Mouse (Mus musculus) forebrain, postnatal 0 days (tissue): ENCODE measurements around the gene Mns1. TPM values are rescaled to one million over a fixed set of nuclear protein-coding genes. Genes with fewer than 3 reads are reported as not detected.

ENCODE experiments used
- ATAC-seq: fragments of 200-750 bp; cut with Nextera tagmentation; 2 replicates; pipeline ENCODE4 v1.8.0; 2017; ENCODE audit warnings: mild to moderate bottlenecking, moderate library complexity
- DNase-seq: peaks from one replicate; pipeline ENCODE4 v3.0.0-alpha.2; 2015
- H3K27ac ChIP-seq: fragments of 300-500 bp; sonication (generic); 2 replicates; pipeline ENCODE4 v1.5.1; 2014; ENCODE audit warnings: low read depth, mild to moderate bottlenecking, antibody characterized with exemption, low read length, moderate library complexity, mixed read lengths
- H3K27me3 ChIP-seq: fragments of 300-500 bp; sonication (generic); 2 replicates; pipeline ENCODE4 v1.6.1; 2014; ENCODE audit warnings: mild to moderate bottlenecking, low read length, mixed read lengths; ENCODE audit not compliant: insufficient read depth
- H3K36me3 ChIP-seq: fragments of 300-500 bp; sonication (generic); 2 replicates; pipeline ENCODE4 v1.6.1; 2014; ENCODE audit warnings: mild to moderate bottlenecking, moderate library complexity; ENCODE audit not compliant: insufficient read depth
- H3K4me1 ChIP-seq: fragments of 300-500 bp; sonication (generic); 2 replicates; pipeline ENCODE4 v1.6.1; 2014; ENCODE audit warnings: antibody characterized with exemption; ENCODE audit not compliant: insufficient read depth
- H3K4me2 ChIP-seq: fragments of 300-500 bp; sonication (generic); 2 replicates; pipeline ENCODE4 v1.6.1; 2014; ENCODE audit warnings: low read depth, mild to moderate bottlenecking, moderate library complexity
- H3K4me3 ChIP-seq: fragments of 300-500 bp; sonication (generic); 2 replicates; pipeline ENCODE4 v1.5.1; 2014; ENCODE audit warnings: low read depth, low read length, mixed read lengths
- H3K9ac ChIP-seq: fragments of 300-500 bp; sonication (generic); 2 replicates; pipeline ENCODE4 v1.6.1; 2014; ENCODE audit warnings: mild to moderate bottlenecking
- H3K9me3 ChIP-seq: fragments of 300-500 bp; sonication (generic); 2 replicates; pipeline ENCODE4 v1.6.1; 2016; ENCODE audit warnings: low read length
- CTCF ChIP-seq: sonication (generic); IDR thresholded peaks from 2 replicates; pipeline ENCODE4 v1.5.1; 2016; ENCODE audit warnings: antibody characterized with exemption, control low read depth, low read depth
- WGBS: fragments of 180-500 bp; shearing (Covaris S2); extraction: QIAGEN DNeasy Blood & Tissue Kit; methylation state at CpG from one replicate; pipeline ENCODE4 v1.1.7; 2014; 5-methylcytosine and 5-hydroxymethylcytosine counted together
- polyA plus RNA-seq: library from polyadenylated mRNA; unstranded; fragments of >200 nt; fragmentation: Nextera tagmentation; extraction: Ambion mirVana; gene quantifications from 2 replicates; pipeline ENCODE4 v1.2.1, GENCODE M21; 2015
- total RNA-seq: library from RNA; depleted of rRNA; stranded (reverse); fragments of >200 nt; gene quantifications from 2 replicates; pipeline ENCODE4 v1.2.3, GENCODE M21; 2014

Mns1 gene
- total and polyA plus RNA-seq, 2 experiments from 2014 or later: 2.8 to 5.6 TPM

DNA sequence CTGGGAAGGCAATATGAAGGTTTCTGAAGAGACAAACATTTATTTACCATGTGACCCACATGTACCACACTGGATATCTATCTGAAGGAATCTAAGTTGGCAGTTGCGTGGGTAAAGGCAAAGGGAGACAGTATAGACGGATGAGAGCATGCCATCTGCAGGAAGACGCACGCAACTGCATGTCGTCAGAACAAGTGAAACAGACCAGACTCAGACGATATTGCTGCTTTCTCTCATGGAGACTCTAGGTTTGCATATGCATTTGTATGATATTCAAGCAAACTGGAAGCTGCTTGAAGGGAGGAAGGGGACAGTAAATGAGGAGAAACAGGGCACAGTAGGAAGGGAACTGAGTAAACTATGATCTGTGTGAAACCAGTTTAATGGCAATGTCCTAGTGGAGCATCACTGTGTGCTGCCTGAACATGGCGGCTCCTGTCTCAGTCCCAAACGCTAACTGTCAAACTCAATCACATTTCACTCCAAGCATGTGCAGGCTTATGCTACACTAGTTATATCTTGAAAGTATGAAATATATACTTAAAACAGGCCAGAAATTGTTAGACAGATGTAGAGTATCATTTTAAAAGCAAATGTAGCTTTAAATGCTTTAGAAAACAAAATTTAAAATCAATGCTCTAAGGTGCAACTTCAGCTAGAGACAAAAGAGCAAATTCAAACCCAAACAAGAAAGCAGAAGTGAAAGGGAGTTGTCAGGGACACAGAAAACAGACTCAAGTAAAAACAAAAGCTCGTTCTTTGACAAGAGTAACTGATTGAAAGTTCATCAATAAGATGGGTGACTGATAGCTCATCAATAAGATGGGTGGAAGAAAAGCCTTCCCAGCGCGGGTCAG, 30.0 kb downstream of the Mns1 start:
- TF ChIP-seq CTCF: peak; percentile 64
- WGBS: 68% methylated on average over 11 of the region's 11 CpGs
- ATAC-seq: peak; percentile 53
- Histone ChIP-seq H3K4me3 (no peak overlapping the region), H3K9ac (no peak overlapping the region), H3K4me1 (no peaks in the 10 kb centered on the region), H3K27me3 (no peaks in the 10 kb centered on the region), H3K36me3 (0 out of 2 replicates have a peak, but pooled peaks cover 6% of the 10 kb centered on the region), H3K4me2 (no peak overlapping the region), H3K27ac (no peak overlapping the region), H3K9me3 (no peaks in the 10 kb centered on the region)
- DNase-seq: peak; percentile 41

- Histone ChIP-seq H3K4me2 (no peak overlapping the region), H3K27me3 (no peaks in the 10 kb centered on the region), H3K27ac (no peak overlapping the region), H3K4me1 (no peaks in the 10 kb centered on the region), H3K36me3 (0 out of 2 replicates have a peak, but pooled peaks cover 7% of the 10 kb centered on the region), H3K9ac (no peak overlapping the region), H3K4me3 (no peak overlapping the region), H3K9me3 (no peaks in the 10 kb centered on the region)
- ATAC-seq (no peak), DNase-seq (no peak)
- 90% methylated on average over 10 of the region's 10 CpGs for WGBS
- TF ChIP-seq CTCF: no peak
Observed at GRCm38 (mm10) chr9:72468616-72469015, 30.8 kb downstream of the Mns1 start.

DNA sequence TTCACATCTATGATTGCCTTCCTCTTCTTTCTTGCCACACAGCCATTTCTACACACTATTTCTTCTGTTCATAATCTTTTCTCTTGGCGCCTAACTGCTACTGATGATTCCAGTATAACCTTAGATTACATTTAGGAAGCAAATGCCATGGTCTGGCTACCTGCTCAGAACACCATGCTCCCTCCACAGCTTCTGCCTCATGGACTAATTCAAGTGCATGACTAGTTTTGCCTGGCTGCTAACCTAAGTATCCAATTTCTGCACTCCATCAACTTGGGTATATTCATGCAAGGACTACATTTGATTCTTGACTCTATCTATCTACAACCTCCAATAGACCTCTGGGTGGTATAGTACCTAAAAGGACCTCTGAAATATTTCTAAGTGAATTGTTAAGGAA, 32.0 kb downstream of the Mns1 start:
- ATAC-seq: no peak
- 0 out of 2 replicates have a peak, but pooled peaks cover 7% of the 10 kb centered on the region for H3K36me3 ChIP-seq
- H3K4me1 ChIP-seq: no peaks in the 10 kb centered on the region
- DNase-seq: no peak
- no peaks in the 10 kb centered on the region for H3K27me3 ChIP-seq
- no peak for TF ChIP-seq CTCF
- no peak overlapping the region for H3K4me3 ChIP-seq
- H3K27ac ChIP-seq: no peak overlapping the region
- 100% methylated on average over 1 of the region's 1 CpGs for WGBS
- no peak overlapping the region for H3K9ac ChIP-seq
- H3K9me3 ChIP-seq: no peaks in the 10 kb centered on the region
- H3K4me2 ChIP-seq: no peak overlapping the region

- ATAC-seq (peak; percentile 92), DNase-seq (peak; percentile 79)
- no peaks in the 10 kb centered on the region for H3K27me3 ChIP-seq
- no peaks in the 10 kb centered on the region for H3K4me1 ChIP-seq
- no peak overlapping the region for H3K4me3 ChIP-seq
- WGBS: 72% methylated on average over 9 of the region's 9 CpGs
- peaks cover 17% of the 10 kb centered on the region; the same call in 1 of the 2 replicates for H3K36me3 ChIP-seq
- H3K9me3 ChIP-seq: no peaks in the 10 kb centered on the region
- H3K27ac ChIP-seq: no peak overlapping the region
- H3K4me2 ChIP-seq: no peak overlapping the region
- no peak overlapping the region for H3K9ac ChIP-seq
- no peak for TF ChIP-seq CTCF
Observed at GRCm38 (mm10) chr9:72475511-72475910, 37.7 kb downstream of the Mns1 start.

DNA sequence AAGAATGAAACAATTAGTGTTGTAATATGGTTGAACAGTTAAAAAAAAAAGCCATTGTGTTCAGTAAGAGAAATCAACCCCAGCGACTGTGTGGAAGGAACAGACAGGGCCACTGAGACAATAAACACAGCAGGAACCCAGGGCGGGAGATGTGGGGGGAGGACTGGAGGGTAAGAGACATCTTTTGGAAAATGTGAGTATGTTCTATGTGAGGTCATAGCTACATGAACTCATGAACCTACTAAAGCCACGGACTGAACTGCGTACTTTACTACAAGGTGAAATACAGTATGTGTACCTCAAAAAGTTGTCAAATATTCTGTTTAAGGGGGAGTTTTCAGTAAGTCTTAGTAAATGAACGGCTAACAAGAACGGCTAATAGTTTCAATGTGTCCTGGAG, 39.5 kb downstream of the Mns1 start:
- no peaks in the 10 kb centered on the region for H3K9me3 ChIP-seq
- no peak overlapping the region for H3K9ac ChIP-seq
- no peaks in the 10 kb centered on the region for H3K27me3 ChIP-seq
- H3K36me3 ChIP-seq: peaks cover 17% of the 10 kb centered on the region
- no peak overlapping the region for H3K27ac ChIP-seq
- H3K4me3 ChIP-seq: no peak overlapping the region
- no peak for TF ChIP-seq CTCF
- WGBS: 80% methylated on average over 6 of the region's 6 CpGs
- ATAC-seq: no peak
- H3K4me1 ChIP-seq: no peaks in the 10 kb centered on the region
- no peak for DNase-seq
- no peak overlapping the region for H3K4me2 ChIP-seq

GRCm38 (mm10) chr9:72479276-72479675, 41.5 kb downstream of the Mns1 start:
- Histone ChIP-seq H3K4me2 (no peak overlapping the region), H3K9me3 (no peaks in the 10 kb centered on the region), H3K4me3 (no peak overlapping the region), H3K27ac (no peak overlapping the region), H3K9ac (no peak overlapping the region), H3K4me1 (no peaks in the 10 kb centered on the region), H3K27me3 (no peaks in the 10 kb centered on the region), H3K36me3 (peaks cover 13% of the 10 kb centered on the region)
- WGBS: 80% methylated on average over 1 of the region's 1 CpGs
- ATAC-seq: no peak
- TF ChIP-seq CTCF: no peak
- no peak for DNase-seq

GRCm38 (mm10) chr9:72488523-72488922, 50.7 kb downstream of the Mns1 start:
- no peak for TF ChIP-seq CTCF
- no peak overlapping the region for H3K4me2 ChIP-seq
- no peak overlapping the region for H3K27ac ChIP-seq
- no peaks in the 10 kb centered on the region for H3K27me3 ChIP-seq
- DNase-seq (no peak), ATAC-seq (no peak)
- H3K9me3 ChIP-seq: no peaks in the 10 kb centered on the region
- H3K4me1 ChIP-seq: peaks cover 15% of the 10 kb centered on the region; the same call in 1 of the 2 replicates
- H3K4me3 ChIP-seq: no peak overlapping the region
- no peak overlapping the region for H3K9ac ChIP-seq
- no peaks in the 10 kb centered on the region; the same call in 1 of the 2 replicates for H3K36me3 ChIP-seq
